Mouse (Mus musculus): ENCODE data around the gene Fam186b.

- TF ChIP-seq POLR2A (IDR thresholded peaks at IDR 0.05; ENCODE audit: insufficient read length, low read depth) (no peak), USF1 (IDR thresholded peaks at IDR 0.05; ENCODE audit: low read depth) (no peak), POLR2AphosphoS2 (IDR thresholded peaks at IDR 0.05; ENCODE audit: insufficient read length, low read depth) (no peak), CEBPB (IDR thresholded peaks at IDR 0.05; ENCODE audit: insufficient read depth, poor library complexity, severe bottlenecking) (no peak), MYOG (IDR thresholded peaks at IDR 0.05; ENCODE audit: control insufficient read depth in 1 of 3, insufficient read depth in 1 of 3, insufficient read length in 2 of 3, low read depth in 2 of 3) (no peak), MYOD1 (IDR thresholded peaks at IDR 0.05; ENCODE audit: control insufficient read depth in 1 of 3, insufficient read length in 2 of 3, low read depth in 2 of 3) (no peak), MAX (IDR thresholded peaks at IDR 0.05; ENCODE audit: low read depth) (no peak), REST (IDR thresholded peaks at IDR 0.05; ENCODE audit: insufficient read depth, insufficient read length) (no peak), E2F4 (IDR thresholded peaks at IDR 0.05; ENCODE audit: insufficient read depth) (no peak), TCF12 (IDR thresholded peaks at IDR 0.05; ENCODE audit: insufficient read depth, poor library complexity, severe bottlenecking) (no peak), TCF3 (IDR thresholded peaks at IDR 0.05; ENCODE audit: insufficient read length, low read depth) (no peak), SRF (IDR thresholded peaks at IDR 0.05; ENCODE audit: control insufficient read depth, insufficient read length, low read depth) (no peak)
These were observed 35.7 kb upstream of the Fam186b start for GRCm38 (mm10) chr15:99331341-99331740.
